17 mouse cellular contexts compared by ENCODE assay signal in the genomic region with DNA sequence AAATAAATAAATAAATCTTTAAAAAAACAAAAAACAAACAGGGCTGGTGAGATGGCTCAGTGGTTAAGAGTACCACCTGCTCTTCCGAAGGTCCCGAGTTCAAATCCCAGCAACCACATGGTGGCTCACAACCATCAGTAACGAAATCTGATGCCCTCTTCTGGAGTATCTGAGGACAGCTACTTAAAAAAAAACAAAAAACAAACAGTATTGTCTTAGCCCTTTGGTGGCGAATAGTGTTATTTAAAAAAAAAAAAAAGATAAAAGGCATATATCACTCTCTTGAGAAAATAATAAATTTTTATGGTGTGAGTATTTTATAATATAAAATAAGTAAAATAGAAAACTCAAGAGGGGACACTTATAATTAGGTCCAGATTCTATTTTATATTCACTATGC. TPM values are rescaled to one million over a fixed set of nuclear protein-coding genes. Genes with fewer than 3 reads are reported as not detected.
DNase-seq lines count a peak whose midpoint lies in the region; ATAC-seq and TF ChIP-seq lines count a peak whose summit lies in the region.
"Had no signal": no experiment of that assay in that cellular context is flagged by ENCODE, and none has a peak within 500 bp of the region (broad histone marks: within the 10 kb centered on the region; RNA-seq: fewer than 3 reads in every experiment).

No protein-coding gene starts in this region.

- no peaks in the 10 kb centered on the region for H3K4me1 ChIP-seq in kidney, postnatal 0 days (replicated peaks; ENCODE audit: insufficient read depth, low read length)
- H3K4me1 ChIP-seq in MEL (ENCODE audit: control insufficient read depth in 1 of 2, insufficient read depth in 2 of 2, low read length in 2 of 2): no peaks in the 10 kb centered on the region
- H3K4me1 ChIP-seq in forebrain, embryonic 13.5 days: no peaks in the 10 kb centered on the region
- H3K4me1 ChIP-seq: embryonic facial prominence, embryonic 10.5 days; embryonic facial prominence, embryonic 13.5 days; forebrain, embryonic 12.5 days; heart, embryonic 12.5 days; heart, embryonic 15.5 days; hindbrain, embryonic 10.5 days had no signal

- 0 out of 2 replicates have a peak, but pooled peaks have one; percentile 3 for TF ChIP-seq CTCF in gastrocnemius, adult 2 months (IDR thresholded peaks at IDR 0.05)
- 0 out of 2 replicates have a peak, but pooled peaks have one; percentile 12 for TF ChIP-seq CTCF in kidney, postnatal 0 days (IDR thresholded peaks at IDR 0.05; ENCODE audit: low read depth)
- no peak; a peak in 1 of 6 replicates for TF ChIP-seq CTCF in MEL (IDR thresholded peaks at IDR 0.05 in 2 of 3, conservative IDR thresholded peaks at IDR 0.05 in 1 of 3; ENCODE audit: control insufficient read depth in 1 of 3, insufficient read depth in 1 of 3, low read depth in 2 of 3, low read length in 3 of 3, poor library complexity in 1 of 3, severe bottlenecking in 1 of 3)

- WGBS in kidney, postnatal 0 days: 93% methylated on average over 4 of the region's 4 CpGs
- WGBS in forebrain, embryonic 13.5 days: 88% methylated on average over 4 of the region's 4 CpGs

- H3K36me3 ChIP-seq in kidney, postnatal 0 days (ENCODE audit: insufficient read depth, low read length): peaks cover 25% of the 10 kb centered on the region
- H3K36me3 ChIP-seq in MEL (ENCODE audit: control insufficient read depth in 1 of 2, insufficient read depth in 2 of 2, low read length in 2 of 2): peaks cover 0 to 24% of the 10 kb centered on the region in 2 experiments; a peak in 2 of 4 replicates
- H3K36me3 ChIP-seq in forebrain, embryonic 13.5 days (ENCODE audit: poor library complexity, severe bottlenecking): peaks cover 66% of the 10 kb centered on the region

- no peaks in the 10 kb centered on the region for H3K9me3 ChIP-seq in kidney, postnatal 0 days (replicated peaks; ENCODE audit: low read length)
- H3K9me3 ChIP-seq in MEL (replicated peaks; ENCODE audit: insufficient read depth, low read length): no peaks in the 10 kb centered on the region
- no peaks in the 10 kb centered on the region for H3K9me3 ChIP-seq in forebrain, embryonic 13.5 days (replicated peaks)
- H3K9me3 ChIP-seq: embryonic facial prominence, embryonic 10.5 days; embryonic facial prominence, embryonic 13.5 days; forebrain, embryonic 12.5 days; heart, embryonic 12.5 days; heart, embryonic 15.5 days; hindbrain, embryonic 10.5 days had no signal

- H3K27ac ChIP-seq in gastrocnemius, adult 2 months: no peak overlapping the region
- H3K27ac ChIP-seq in kidney, postnatal 0 days: no peak overlapping the region
- no peak overlapping the region for H3K27ac ChIP-seq in MEL (ENCODE audit: control insufficient read depth, low read depth, low read length)
- no peak overlapping the region for H3K27ac ChIP-seq in forebrain, embryonic 13.5 days
- H3K27ac ChIP-seq: embryonic facial prominence, embryonic 10.5 days; embryonic facial prominence, embryonic 13.5 days; forebrain, embryonic 12.5 days; heart, embryonic 15.5 days; hindbrain, embryonic 10.5 days; hindbrain, embryonic 14.5 days had no signal

- no peak for DNase-seq in gastrocnemius, adult 2 months
- no peak for DNase-seq in gastrocnemius, postnatal 25 days
- no peak for DNase-seq in kidney, postnatal 0 days (ENCODE audit: low spot score)
- DNase-seq in kidney, postnatal 4 days: no peak
- no peak for DNase-seq in MEL (ENCODE audit: low read depth, low spot score)
- DNase-seq: adrenal gland, adult 8-10 months; gastrocnemius, postnatal 14 days had no signal

- H3K9ac ChIP-seq in kidney, postnatal 0 days (ENCODE audit: low read depth, low read length): no peak overlapping the region
- no peak overlapping the region for H3K9ac ChIP-seq in MEL (ENCODE audit: control insufficient read depth, low read depth, low read length, poor library complexity, severe bottlenecking)
- no peak overlapping the region for H3K9ac ChIP-seq in forebrain, embryonic 13.5 days
- H3K9ac ChIP-seq: embryonic facial prominence, embryonic 13.5 days; forebrain, embryonic 12.5 days; heart, embryonic 12.5 days; heart, embryonic 15.5 days; hindbrain, embryonic 14.5 days had no signal

- TF ChIP-seq POLR2A in MEL (IDR thresholded peaks at IDR 0.05; ENCODE audit: control insufficient read depth in 1 of 2, insufficient read depth in 1 of 2, low read depth in 1 of 2, low read length in 2 of 2, poor library complexity in 1 of 2): no peak

- H3K4me3 ChIP-seq in gastrocnemius, adult 2 months: no peak overlapping the region
- H3K4me3 ChIP-seq in kidney, postnatal 0 days (replicated peaks; ENCODE audit: low read depth, low read length): no peak overlapping the region
- no peak overlapping the region for H3K4me3 ChIP-seq in MEL (ENCODE audit: control insufficient read depth in 1 of 2, insufficient read depth in 1 of 2, low read depth in 2 of 2, low read length in 2 of 2)
- H3K4me3 ChIP-seq in forebrain, embryonic 13.5 days: no peak overlapping the region
- H3K4me3 ChIP-seq: embryonic facial prominence, embryonic 10.5 days; embryonic facial prominence, embryonic 13.5 days; erythroblast, embryonic 14.5 days; forebrain, embryonic 12.5 days; heart, embryonic 12.5 days; heart, embryonic 15.5 days; hindbrain, embryonic 10.5 days had no signal

- no peak overlapping the region for H3K4me2 ChIP-seq in kidney, postnatal 0 days (ENCODE audit: low read length)
- no peak overlapping the region for H3K4me2 ChIP-seq in forebrain, embryonic 13.5 days
- H3K4me2 ChIP-seq: embryonic facial prominence, embryonic 13.5 days; forebrain, embryonic 12.5 days; heart, embryonic 12.5 days; heart, embryonic 15.5 days; hindbrain, embryonic 14.5 days had no signal

- H3K27me3 ChIP-seq in kidney, postnatal 0 days (ENCODE audit: insufficient read depth, low read length): no peaks in the 10 kb centered on the region
- H3K27me3 ChIP-seq in MEL (ENCODE audit: control insufficient read depth in 1 of 2, insufficient read depth in 2 of 2, low read length in 2 of 2): no peaks in the 10 kb centered on the region
- H3K27me3 ChIP-seq in forebrain, embryonic 13.5 days: no peaks in the 10 kb centered on the region
- H3K27me3 ChIP-seq: embryonic facial prominence, embryonic 13.5 days; forebrain, embryonic 12.5 days; heart, embryonic 12.5 days; heart, embryonic 15.5 days had no signal

- TF ChIP-seq EP300 in MEL (IDR thresholded peaks at IDR 0.05; ENCODE audit: low read depth in 1 of 2, low read length in 2 of 2): no peak

- ATAC-seq in kidney, postnatal 0 days (replicated peaks; ENCODE audit: low FRiP score, low read depth): no peak
- no peak for ATAC-seq in forebrain, embryonic 13.5 days
- ATAC-seq: forebrain, embryonic 16.5 days had no signal

- intact Hi-C loops in gastrocnemius, adult 2 months (cut with DNase I): no loop called here

- H3K79me2 ChIP-seq in MEL (ENCODE audit: control insufficient read depth, insufficient read depth, low read length, poor library complexity): no peaks in the 10 kb centered on the region

- no peak for TF ChIP-seq RAD21 in MEL (IDR thresholded peaks at IDR 0.05; ENCODE audit: low read depth, low read length)

TF ChIP-seq in MEL, 35 proteins besides CTCF, POLR2A, EP300 and RAD21:
- no peak for TF ChIP-seq CHD2 (IDR thresholded peaks at IDR 0.05; ENCODE audit: low read length)
- no peak for TF ChIP-seq TCF12 (IDR thresholded peaks at IDR 0.05; ENCODE audit: low read depth, low read length)
- TF ChIP-seq ZKSCAN1 (IDR thresholded peaks at IDR 0.05; ENCODE audit: low read depth, low read length): no peak
- no peak for TF ChIP-seq MAZ (IDR thresholded peaks at IDR 0.05; ENCODE audit: low read depth, low read length)
- no peak for TF ChIP-seq ELF1 (IDR thresholded peaks at IDR 0.05; ENCODE audit: low read depth, low read length)
- no peak for TF ChIP-seq CHD1 (IDR thresholded peaks at IDR 0.05; ENCODE audit: low read depth, low read length)
- peak; percentile 69; the same call in 1 of the 2 replicates for TF ChIP-seq ZNF384 (IDR thresholded peaks at IDR 0.05; ENCODE audit: low read depth, low read length)
TF ChIP-seq in MEL: peak in this region for 1.

RNA-seq across cellular contexts. Expression of gene Ino80, which starts 41.0 kb away (rescaled TPM):
- total RNA-seq in gastrocnemius, adult 2 months (2021): 10 to 100 TPM; 11.5 to 14.8 TPM
- total RNA-seq in gastrocnemius, postnatal 25 days (2021): 10 to 100 TPM in 1 of 2 experiments, 1 to 10 TPM in 1; 9.5 to 12.5 TPM
- 3.5 TPM in 2 replicates for polyA plus RNA-seq in kidney, postnatal 0 days (2015; fragmentation: Nextera tagmentation; extraction: Ambion mirVana)
- 13.9 and 16.3 TPM in 2 replicates for total RNA-seq in MEL (2012; rRNA removed)
- polyA plus RNA-seq in MEL (2012; ENCODE audit: insufficient read depth in 1 of 2, insufficient read length in 2 of 2, low read depth in 1 of 2, low replicate concordance in 2 of 2, missing spikeins in 1 of 2): 10 to 100 TPM; 23.1 to 37.9 TPM
- polyA plus RNA-seq in forebrain, embryonic 13.5 days (2015; fragmentation: Nextera tagmentation; extraction: Ambion mirVana): 4.1 and 4.6 TPM in 2 replicates

Comparison
In these comparisons a context has a peak if more than half of its experiments do, and no peak if none do; other contexts are left out.
1. CTCF ChIP-seq: peak in gastrocnemius, adult 2 months (single experiment) and kidney, postnatal 0 days (single experiment); none in MEL (0 of 3).